Mouse (Mus musculus) inflammation-experienced regulatory T-cells, adult 16 weeks (primary cell): ENCODE measurements around the gene Lilra6. TPM values are rescaled to one million over a fixed set of nuclear protein-coding genes. Genes with fewer than 3 reads are reported as not detected.

Experiments
- polyA plus RNA-seq: library from polyadenylated mRNA; unstranded; fragments of 100-300 nt; shearing (Covaris generic); gene quantifications from one replicate; pipeline ENCODE4 v1.2.1, GENCODE M21; 2017

Gene Lilra6
- polyA plus RNA-seq: 0.20 TPM

GRCm38 (mm10) chr7:3915387-3915786 is at the start of gene Lilra6:
Lilra6 (minus strand) TSS chr7:3915503.

DNA sequence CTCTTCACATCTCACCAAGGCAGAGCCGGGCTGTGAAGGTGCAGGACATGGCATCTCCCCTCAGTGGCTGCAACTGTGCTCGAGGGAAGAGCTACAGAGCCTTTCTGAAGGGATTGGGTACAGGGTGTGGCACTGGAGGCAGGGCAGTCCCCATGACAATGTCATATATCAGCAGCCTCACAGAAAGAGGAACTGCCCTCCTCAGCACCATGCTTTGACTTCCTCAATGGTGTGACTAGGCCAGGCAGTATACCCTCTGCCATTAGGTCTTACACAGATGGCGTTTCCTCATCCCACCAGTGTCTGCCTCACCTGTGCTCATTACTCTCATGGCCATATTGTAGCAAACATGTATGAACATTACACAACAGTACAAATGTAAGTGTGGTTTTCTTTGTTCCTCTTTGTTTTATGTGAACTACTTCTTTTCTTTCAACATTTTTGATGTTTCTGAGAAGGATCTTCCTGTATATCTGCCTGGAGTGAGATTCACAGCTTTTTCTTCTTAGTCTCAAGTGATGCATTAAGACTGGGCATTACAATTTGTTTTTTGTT is 17.2 kb downstream of the Lilra6 start, which contains the start of gene Gm14548:
TSS of gene Gm14548 (minus strand) at position 85 of the 555 bp plus-strand sequence.

Other genes starting within 250 kb of the Lilra6 start
- 29.2 TPM for gene Leng1, start 249.7 kb downstream of the Lilra6 start, polyA plus RNA-seq
- gene Tmc4, start 237.9 kb downstream of the Lilra6 start, polyA plus RNA-seq: 4.6 TPM
- gene Tsen34, start 222.6 kb downstream of the Lilra6 start, polyA plus RNA-seq: 20.6 TPM
- 79.1 TPM for gene Mboat7, start 222.0 kb downstream of the Lilra6 start, polyA plus RNA-seq
- gene Rps9, start 211.5 kb downstream of the Lilra6 start, polyA plus RNA-seq: 1,712 TPM
- gene Pirb, start 195.1 kb downstream of the Lilra6 start, polyA plus RNA-seq: 1.7 TPM
- not detected for gene Gm15448, start 89.8 kb downstream of the Lilra6 start, polyA plus RNA-seq
- gene Pira2, start 70.5 kb downstream of the Lilra6 start, polyA plus RNA-seq: 0.62 TPM
- 1.5 TPM for gene Gm14548, start 17.4 kb downstream of the Lilra6 start, polyA plus RNA-seq
- gene Lair1, start 147.7 kb upstream of the Lilra6 start, polyA plus RNA-seq: 5.8 TPM
- gene Ttyh1, start 203.9 kb upstream of the Lilra6 start, polyA plus RNA-seq: 0.87 TPM
- gene Leng8, start 221.5 kb upstream of the Lilra6 start, polyA plus RNA-seq: 177 TPM
- 10.4 TPM for gene Leng9, start 234.9 kb upstream of the Lilra6 start, polyA plus RNA-seq
- gene Cdc42ep5, start 249.4 kb upstream of the Lilra6 start, polyA plus RNA-seq: not detected